Mouse (Mus musculus) liver, postnatal 0 days (tissue): ENCODE results near the gene Col4a3bp. TPM values are rescaled to one million over a fixed set of nuclear protein-coding genes. Genes with fewer than 3 reads are reported as not detected.

ENCODE experiments used
- ATAC-seq: fragments of 200-750 bp; cut with Nextera tagmentation; 2 replicates; pipeline ENCODE4 v1.8.0; 2017; ENCODE audit warnings: mild to moderate bottlenecking, moderate library complexity
- DNase-seq: peaks from one replicate; pipeline ENCODE4 v3.0.0-alpha.2; 2016
- H3K27ac ChIP-seq: fragments of 300-500 bp; sonication (generic); 2 replicates; pipeline ENCODE4 v1.5.1; 2014; ENCODE audit warnings: antibody characterized with exemption, moderate library complexity, mild to moderate bottlenecking, low read depth
- H3K27me3 ChIP-seq: fragments of 300-500 bp; sonication (generic); 2 replicates; pipeline ENCODE4 v1.6.1; 2014; ENCODE audit warnings: low read length, control low read depth, mixed read lengths; ENCODE audit not compliant: insufficient read depth
- H3K36me3 ChIP-seq: fragments of 300-500 bp; sonication (generic); replicated peaks from 2 replicates; pipeline ENCODE4 v1.6.1; 2014; ENCODE audit warnings: mild to moderate bottlenecking, control low read depth, low read length, moderate library complexity, mixed read lengths; ENCODE audit not compliant: insufficient read depth
- H3K4me1 ChIP-seq: fragments of 300-500 bp; sonication (generic); 2 replicates; pipeline ENCODE4 v1.6.1; 2014; ENCODE audit warnings: antibody characterized with exemption, mild to moderate bottlenecking, control low read depth; ENCODE audit not compliant: insufficient read depth
- H3K4me2 ChIP-seq: fragments of 300-500 bp; sonication (generic); 2 replicates; pipeline ENCODE4 v1.6.1; 2014; ENCODE audit warnings: low read depth, mild to moderate bottlenecking, low read length, moderate library complexity, mixed read lengths
- H3K4me3 ChIP-seq: fragments of 300-500 bp; sonication (generic); 2 replicates; pipeline ENCODE4 v1.5.1; 2014; ENCODE audit warnings: low read depth, low read length
- H3K9ac ChIP-seq: fragments of 300-500 bp; sonication (generic); replicated peaks from 2 replicates; pipeline ENCODE4 v1.6.1; 2014; ENCODE audit warnings: mild to moderate bottlenecking, moderate library complexity
- H3K9me3 ChIP-seq: fragments of 300-500 bp; sonication (generic); 2 replicates; pipeline ENCODE4 v1.6.1; 2016; ENCODE audit warnings: mild to moderate bottlenecking, control low read depth, low read length, mixed read lengths
- CTCF ChIP-seq: sonication (generic); IDR thresholded peaks from 2 replicates; pipeline ENCODE4 v1.5.1; 2016; ENCODE audit warnings: antibody characterized with exemption, low read depth
- EP300 ChIP-seq: IDR thresholded peaks from 2 replicates; pipeline ENCODE4 v1.6.1; 2016; ENCODE audit warnings: antibody characterized with exemption, low read depth, mild to moderate bottlenecking
- WGBS: fragments of 180-500 bp; shearing (Covaris S2); extraction: QIAGEN DNeasy Blood & Tissue Kit; methylation state at CpG from one replicate; pipeline ENCODE4 v1.1.7; 2014; ENCODE audit not compliant: insufficient replicate concordance; 5-methylcytosine and 5-hydroxymethylcytosine counted together
- polyA plus RNA-seq: library from polyadenylated mRNA; unstranded; fragments of >200 nt; fragmentation: Nextera tagmentation; extraction: Ambion mirVana; gene quantifications from 2 replicates; pipeline ENCODE4 v1.2.1, GENCODE M21; 2015

Gene Col4a3bp
- polyA plus RNA-seq, 1 experiment from 2014 or later, result 4.2 TPM

- ATAC-seq (no peak), DNase-seq (no peak)
- Histone ChIP-seq H3K4me2 (no peak overlapping the region), H3K27ac (peak overlapping the region; percentile 58; the same call in 1 of the 2 replicates), H3K9me3 (no peaks in the 10 kb centered on the region), H3K4me1 (peaks cover 22% of the 10 kb centered on the region), H3K27me3 (no peaks in the 10 kb centered on the region), H3K9ac (no peak overlapping the region), H3K4me3 (no peak overlapping the region), H3K36me3 (no peaks in the 10 kb centered on the region)
- WGBS, result 64% methylated on average over 7 of the region's 7 CpGs
- TF ChIP-seq EP300 (no peak), CTCF (no peak)
Measured at GRCm38 (mm10) chr13:96673817-96674216, 131.4 kb downstream of the Col4a3bp start.

DNA sequence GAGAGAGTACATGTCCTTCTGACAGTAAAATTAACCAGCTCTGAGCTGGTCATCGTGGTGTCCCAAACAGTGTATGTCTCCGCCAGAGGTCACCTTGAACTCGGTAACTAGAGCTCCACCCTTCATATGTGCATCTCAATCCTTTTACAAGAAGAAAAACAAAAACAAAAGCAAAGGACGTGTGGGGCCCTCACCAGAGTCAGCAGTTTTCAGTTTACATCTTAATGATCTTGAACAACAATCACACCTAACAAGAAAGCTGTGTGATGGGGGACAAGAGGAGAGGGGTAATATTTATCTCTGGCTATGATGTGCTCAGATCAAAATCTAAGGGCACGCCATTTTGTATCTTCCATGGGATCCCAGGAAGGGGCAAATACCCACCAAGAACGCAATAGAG lies 133.3 kb downstream of the Col4a3bp start:
- no peak overlapping the region for H3K4me2 ChIP-seq
- no peak overlapping the region for H3K27ac ChIP-seq
- no peaks in the 10 kb centered on the region for H3K27me3 ChIP-seq
- H3K4me1 ChIP-seq, result peaks cover 15% of the 10 kb centered on the region
- no peak for DNase-seq
- TF ChIP-seq CTCF (no peak), EP300 (no peak)
- H3K9me3 ChIP-seq, result no peaks in the 10 kb centered on the region
- no peak overlapping the region for H3K4me3 ChIP-seq
- H3K36me3 ChIP-seq, result no peaks in the 10 kb centered on the region
- 77% methylated on average over 6 of the region's 6 CpGs for WGBS
- no peak for ATAC-seq
- no peak overlapping the region for H3K9ac ChIP-seq

- TF ChIP-seq EP300, result no peak
- TF ChIP-seq CTCF, result no peak
- WGBS, result 77% methylated on average over 1 of the region's 1 CpGs
- Histone ChIP-seq H3K4me2 (no peak overlapping the region), H3K9me3 (no peaks in the 10 kb centered on the region), H3K9ac (no peak overlapping the region), H3K4me3 (no peak overlapping the region), H3K27ac (no peak overlapping the region), H3K4me1 (peaks cover 6% of the 10 kb centered on the region), H3K36me3 (no peaks in the 10 kb centered on the region), H3K27me3 (no peaks in the 10 kb centered on the region)
- ATAC-seq, result no peak
- DNase-seq, result no peak
Measured at GRCm38 (mm10) chr13:96677071-96677470, 134.7 kb downstream of the Col4a3bp start.

DNA sequence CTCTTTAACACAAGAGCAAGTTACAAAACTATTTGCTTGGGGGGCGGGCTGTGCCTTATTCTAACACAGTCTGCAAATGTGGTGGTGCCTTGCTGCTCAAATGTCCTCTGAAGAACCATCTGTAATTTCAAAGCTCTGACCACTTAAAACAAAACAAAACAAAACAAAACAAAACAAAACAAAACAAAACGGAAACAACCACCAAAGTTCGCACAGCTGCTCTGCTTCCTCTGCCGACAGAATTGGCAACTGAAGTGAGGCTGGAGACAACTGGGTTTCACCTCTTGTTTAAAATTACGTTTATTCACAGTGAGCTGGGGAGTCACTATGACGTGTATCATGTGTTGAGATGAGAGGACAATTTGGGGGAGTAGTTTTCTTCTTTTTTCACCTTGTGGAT lies 136.2 kb downstream of the Col4a3bp start:
- H3K9ac ChIP-seq, result no peak overlapping the region
- no peaks in the 10 kb centered on the region for H3K27me3 ChIP-seq
- 68% methylated on average over 6 of the region's 6 CpGs for WGBS
- H3K4me3 ChIP-seq, result no peak overlapping the region
- TF ChIP-seq CTCF (no peak), EP300 (no peak)
- H3K27ac ChIP-seq, result no peak overlapping the region
- H3K4me2 ChIP-seq, result no peak overlapping the region
- no peaks in the 10 kb centered on the region for H3K36me3 ChIP-seq
- no peak for ATAC-seq
- no peak for DNase-seq
- no peaks in the 10 kb centered on the region for H3K9me3 ChIP-seq
- peaks cover 6% of the 10 kb centered on the region for H3K4me1 ChIP-seq

DNA sequence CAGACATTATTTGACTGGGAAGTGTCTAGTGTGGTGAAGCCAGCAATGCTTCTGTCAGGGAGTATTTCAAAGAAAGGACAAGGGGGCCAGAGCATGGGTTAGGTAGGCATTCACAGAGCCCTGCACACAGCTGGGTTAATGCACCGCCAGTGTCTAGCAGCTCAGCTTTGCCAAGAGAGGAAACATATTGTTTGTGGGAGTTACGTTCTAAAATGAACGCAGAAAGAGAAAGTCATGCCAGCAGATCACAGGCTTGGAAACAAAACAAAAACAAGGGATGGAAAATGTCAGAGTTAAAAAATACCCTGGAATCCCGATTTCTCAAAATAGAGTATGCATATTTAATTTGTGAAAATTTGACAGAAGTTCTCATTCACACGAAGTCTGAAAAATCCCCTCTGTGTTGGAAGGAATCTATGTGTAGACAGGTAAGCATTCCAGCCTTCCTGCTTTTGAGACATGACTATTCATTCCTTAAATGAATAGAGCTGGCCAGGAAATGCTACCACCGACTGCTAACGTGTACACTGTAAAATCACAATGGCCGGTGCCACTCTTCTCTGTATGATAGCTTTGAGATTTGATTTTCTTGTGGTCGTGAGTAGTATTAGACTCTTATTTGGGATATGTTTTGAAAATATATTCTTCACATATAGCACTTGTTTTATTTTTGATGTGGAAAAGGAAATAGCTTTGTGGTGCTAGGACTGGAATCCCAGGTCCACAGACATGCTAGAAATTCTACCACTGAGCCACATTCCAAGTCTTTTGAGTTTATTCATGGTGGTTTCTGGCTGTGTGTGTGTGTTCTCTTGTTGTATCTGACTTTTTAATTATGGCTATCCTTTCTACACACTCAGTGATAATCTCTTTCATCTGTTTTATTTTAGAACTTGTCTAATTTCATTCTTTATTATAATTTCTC lies 138.0 kb downstream of the Col4a3bp start:
- Histone ChIP-seq H3K27ac (no peak overlapping the region), H3K4me3 (no peak overlapping the region), H3K9ac (no peak overlapping the region), H3K4me1 (peaks cover 6% of the 10 kb centered on the region), H3K36me3 (no peaks in the 10 kb centered on the region), H3K4me2 (no peak overlapping the region), H3K9me3 (no peaks in the 10 kb centered on the region), H3K27me3 (no peaks in the 10 kb centered on the region)
- WGBS, result 72% methylated on average over 9 of the region's 9 CpGs
- DNase-seq (no peak), ATAC-seq (no peak)
- TF ChIP-seq CTCF (no peak), EP300 (no peak)

DNA sequence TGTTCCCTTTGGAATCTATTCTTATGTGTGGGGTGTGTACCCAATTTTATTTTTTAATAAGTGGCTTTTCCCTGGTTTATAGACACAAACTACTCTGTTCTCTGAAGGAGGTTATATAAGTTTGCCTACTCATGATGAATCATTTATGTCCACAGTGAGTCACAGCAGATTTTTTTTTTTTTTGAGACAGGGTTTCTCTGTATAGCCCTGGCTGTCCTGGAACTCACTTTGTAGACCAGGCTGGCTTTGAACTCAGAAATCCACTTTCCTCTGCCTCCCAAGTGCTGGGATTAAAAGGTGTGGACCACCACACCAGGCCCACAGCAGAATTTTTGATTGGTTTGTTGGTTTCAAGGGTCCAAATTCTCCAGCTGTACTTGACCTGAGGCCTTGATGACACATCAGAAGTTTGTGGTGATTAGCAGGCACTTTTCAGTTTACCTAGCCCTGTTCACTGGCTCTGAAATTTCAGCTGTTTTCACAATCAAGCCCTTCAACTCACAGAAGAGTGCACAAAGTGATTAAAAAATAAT lies 138.7 kb downstream of the Col4a3bp start:
- ATAC-seq, result no peak
- TF ChIP-seq EP300 (no peak), CTCF (no peak)
- no peak overlapping the region for H3K27ac ChIP-seq

More for the DNA sequence above, 138.7 kb downstream of the Col4a3bp start:
- Histone ChIP-seq H3K4me2 (no peak overlapping the region), H3K36me3 (no peaks in the 10 kb centered on the region), H3K27me3 (no peaks in the 10 kb centered on the region), H3K4me3 (no peak overlapping the region), H3K9ac (no peak overlapping the region), H3K4me1 (peaks cover 6% of the 10 kb centered on the region), H3K9me3 (no peaks in the 10 kb centered on the region)
- no peak for DNase-seq
